Mouse (Mus musculus) stomach, embryonic 15.5 days (tissue): ENCODE data around the gene Pick1. TPM values are rescaled to one million over a fixed set of nuclear protein-coding genes. Genes with fewer than 3 reads are reported as not detected.
A peak's percentile ranks its signal among the peaks of the same experiment; 100 is the strongest.

Experiments
- ATAC-seq: fragments of 200-750 bp; cut with Nextera tagmentation; 2 replicates; pipeline ENCODE4 v1.8.0; 2017; ENCODE audit warnings: low read depth, moderate number of reproducible peaks, moderate TSS enrichment; ENCODE audit not compliant: insufficient read depth, low FRiP score
- H3K27ac ChIP-seq: fragments of 300-500 bp; sonication (generic); 2 replicates; pipeline ENCODE4 v1.5.1; 2015; ENCODE audit warnings: mild to moderate bottlenecking, inconsistent platforms
- H3K27me3 ChIP-seq: fragments of 300-500 bp; sonication (generic); replicated peaks from 2 replicates; pipeline ENCODE4 v1.6.1; 2015; ENCODE audit warnings: inconsistent platforms
- H3K36me3 ChIP-seq: fragments of 300-500 bp; sonication (generic); 2 replicates; pipeline ENCODE4 v1.6.1; 2015; ENCODE audit warnings: inconsistent platforms
- H3K4me1 ChIP-seq: fragments of 300-500 bp; sonication (generic); 2 replicates; pipeline ENCODE4 v1.6.1; 2015; ENCODE audit warnings: inconsistent platforms
- H3K4me2 ChIP-seq: fragments of 300-500 bp; sonication (generic); 2 replicates; pipeline ENCODE4 v1.6.1; 2015; ENCODE audit warnings: mild to moderate bottlenecking, inconsistent platforms
- H3K4me3 ChIP-seq: fragments of 300-500 bp; sonication (generic); replicated peaks from 2 replicates; pipeline ENCODE4 v1.5.1; 2015; ENCODE audit warnings: inconsistent platforms
- H3K9ac ChIP-seq: fragments of 300-500 bp; sonication (generic); 2 replicates; pipeline ENCODE4 v1.6.1; 2015; ENCODE audit warnings: inconsistent platforms
- H3K9me3 ChIP-seq: fragments of 300-500 bp; sonication (generic); 2 replicates; pipeline ENCODE4 v1.6.1; 2016; ENCODE audit warnings: inconsistent platforms
- WGBS: fragments of 180-500 bp; shearing (Covaris S2); methylation state at CpG from one replicate; pipeline ENCODE4 v1.1.7; 2015; 5-methylcytosine and 5-hydroxymethylcytosine counted together
- polyA plus RNA-seq: library from polyadenylated mRNA; unstranded; fragments of >200 nt; fragmentation: Nextera tagmentation; extraction: Ambion mirVana; gene quantifications from 2 replicates; pipeline ENCODE4 v1.2.1, GENCODE M21; 2015

The Pick1 gene
- polyA plus RNA-seq, 1 experiment from 2014 or later: 47.6 TPM

- H3K4me1 ChIP-seq: peaks cover 10% of the 10 kb centered on the region; the same call in 1 of the 2 replicates
- no peaks in the 10 kb centered on the region for H3K9me3 ChIP-seq
- no peak overlapping the region for H3K9ac ChIP-seq
- no peak for ATAC-seq
- H3K27ac ChIP-seq: no peak overlapping the region
- no peak overlapping the region for H3K4me2 ChIP-seq
- no peaks in the 10 kb centered on the region for H3K27me3 ChIP-seq
- WGBS: 26% methylated on average over 6 of the region's 6 CpGs
- H3K36me3 ChIP-seq: no peaks in the 10 kb centered on the region
- no peak overlapping the region for H3K4me3 ChIP-seq
These were observed 51.2 kb downstream of the Pick1 start for GRCm38 (mm10) chr15:79280209-79280608.

- Histone ChIP-seq H3K36me3 (no peaks in the 10 kb centered on the region), H3K4me1 (peaks cover 14% of the 10 kb centered on the region; the same call in 1 of the 2 replicates), H3K4me2 (no peak overlapping the region), H3K9me3 (no peaks in the 10 kb centered on the region), H3K27me3 (no peaks in the 10 kb centered on the region), H3K9ac (no peak overlapping the region), H3K27ac (peak overlapping the region; percentile 69), H3K4me3 (no peak overlapping the region)
- WGBS: 54% methylated on average over 5 of the region's 5 CpGs
- peak; percentile 5; the same call in 1 of the 2 replicates for ATAC-seq
These were observed 51.9 kb downstream of the Pick1 start for GRCm38 (mm10) chr15:79280850-79281249.

- Histone ChIP-seq H3K27me3 (no peaks in the 10 kb centered on the region), H3K9ac (no peak overlapping the region), H3K4me3 (no peak overlapping the region), H3K27ac (peak overlapping the region; percentile 69), H3K9me3 (no peaks in the 10 kb centered on the region), H3K4me2 (no peak overlapping the region), H3K4me1 (peaks cover 15% of the 10 kb centered on the region; the same call in 1 of the 2 replicates), H3K36me3 (no peaks in the 10 kb centered on the region)
- WGBS: 64% methylated on average over 1 of the region's 1 CpGs
- ATAC-seq: peak; percentile 81
These were observed 52.4 kb downstream of the Pick1 start for GRCm38 (mm10) chr15:79281389-79281788.

GRCm38 (mm10) chr15:79282434-79282833, 53.5 kb downstream of the Pick1 start:
- H3K4me1 ChIP-seq: peaks cover 15% of the 10 kb centered on the region; the same call in 1 of the 2 replicates
- H3K9ac ChIP-seq: no peak overlapping the region
- H3K27ac ChIP-seq: peak overlapping the region; percentile 69; the same call in 1 of the 2 replicates

GRCm38 (mm10) chr15:79283371-79283770, 54.4 kb downstream of the Pick1 start:
- no peak overlapping the region for H3K4me2 ChIP-seq
- H3K27me3 ChIP-seq: no peaks in the 10 kb centered on the region
- ATAC-seq: no peak
- H3K9me3 ChIP-seq: no peaks in the 10 kb centered on the region
- 79% methylated on average over 4 of the region's 4 CpGs for WGBS
- no peaks in the 10 kb centered on the region for H3K36me3 ChIP-seq
- peak overlapping the region; percentile 69; the same call in 1 of the 2 replicates for H3K27ac ChIP-seq
- no peak overlapping the region for H3K4me3 ChIP-seq
- H3K9ac ChIP-seq: no peak overlapping the region
- H3K4me1 ChIP-seq: peaks cover 15% of the 10 kb centered on the region; the same call in 1 of the 2 replicates

More at GRCm38 (mm10) chr15:79282434-79282833, 53.5 kb downstream of the Pick1 start:
- no peaks in the 10 kb centered on the region for H3K36me3 ChIP-seq
- H3K27me3 ChIP-seq: no peaks in the 10 kb centered on the region
- H3K4me2 ChIP-seq: no peak overlapping the region
- H3K4me3 ChIP-seq: no peak overlapping the region
- peak; percentile 25; the same call in 1 of the 2 replicates for ATAC-seq
- 58% methylated on average over 5 of the region's 5 CpGs for WGBS
- H3K9me3 ChIP-seq: no peaks in the 10 kb centered on the region

- Histone ChIP-seq H3K36me3 (no peaks in the 10 kb centered on the region), H3K4me1 (peaks cover 15% of the 10 kb centered on the region; the same call in 1 of the 2 replicates), H3K9me3 (no peaks in the 10 kb centered on the region), H3K27ac (no peak within 1 kb of the TSS; the same call in 1 of the 2 replicates), H3K27me3 (no peaks in the 10 kb centered on the region), H3K4me3 (no peak within 1 kb of the TSS; the same call in 1 of the 2 replicates), H3K4me2 (0 out of 2 replicates have a peak within 1 kb of the TSS, but pooled peaks have one; percentile 24), H3K9ac (no peak within 1 kb of the TSS)
- peak; percentile 61 for ATAC-seq
- 47% methylated on average over 10 of the region's 10 CpGs for WGBS
These were observed 56.4 kb downstream of the Pick1 start, which contains the start of gene Baiap2l2 for GRCm38 (mm10) chr15:79285399-79285798. Gene Baiap2l2, minus strand, starts transcription at chr15:79285537.

GRCm38 (mm10) chr15:79286141-79286540, 57.2 kb downstream of the Pick1 start:
- H3K27me3 ChIP-seq: no peaks in the 10 kb centered on the region
- no peak overlapping the region for H3K4me2 ChIP-seq
- no peaks in the 10 kb centered on the region for H3K36me3 ChIP-seq
- H3K4me1 ChIP-seq: 0 out of 2 replicates have a peak, but pooled peaks cover 9% of the 10 kb centered on the region
- no peak overlapping the region for H3K9ac ChIP-seq
- H3K27ac ChIP-seq: no peak overlapping the region; the same call in 1 of the 2 replicates
- no peak for ATAC-seq
- H3K9me3 ChIP-seq: no peaks in the 10 kb centered on the region
- H3K4me3 ChIP-seq: no peak overlapping the region
- WGBS: 82% methylated on average over 7 of the region's 7 CpGs

- WGBS: 93% methylated on average over 7 of the region's 7 CpGs
- no peak overlapping the region for H3K4me2 ChIP-seq
- H3K36me3 ChIP-seq: no peaks in the 10 kb centered on the region
- 0 out of 2 replicates have a peak, but pooled peaks cover 5% of the 10 kb centered on the region for H3K4me1 ChIP-seq
- ATAC-seq: no peak
- no peak overlapping the region for H3K9ac ChIP-seq
- H3K27me3 ChIP-seq: no peaks in the 10 kb centered on the region
- H3K9me3 ChIP-seq: no peaks in the 10 kb centered on the region
- H3K27ac ChIP-seq: no peak overlapping the region
- H3K4me3 ChIP-seq: no peak overlapping the region
These were observed 58.1 kb downstream of the Pick1 start for GRCm38 (mm10) chr15:79287091-79287490.

GRCm38 (mm10) chr15:79288387-79288786, 59.4 kb downstream of the Pick1 start:
- no peak for ATAC-seq
- Histone ChIP-seq H3K4me1 (0 out of 2 replicates have a peak, but pooled peaks cover 5% of the 10 kb centered on the region), H3K4me3 (no peak overlapping the region), H3K36me3 (no peaks in the 10 kb centered on the region), H3K9me3 (no peaks in the 10 kb centered on the region), H3K9ac (no peak overlapping the region), H3K27ac (no peak overlapping the region), H3K4me2 (no peak overlapping the region), H3K27me3 (no peaks in the 10 kb centered on the region)
- 80% methylated on average over 3 of the region's 3 CpGs for WGBS

- no peak for ATAC-seq
- 78% methylated on average over 12 of the region's 12 CpGs for WGBS
These were observed 60.5 kb downstream of the Pick1 start for GRCm38 (mm10) chr15:79289441-79289840.

GRCm38 (mm10) chr15:79290340-79290739, 61.4 kb downstream of the Pick1 start:
- H3K27me3 ChIP-seq: no peaks in the 10 kb centered on the region
- H3K4me1 ChIP-seq: 0 out of 2 replicates have a peak, but pooled peaks cover 5% of the 10 kb centered on the region
- WGBS: 78% methylated on average over 3 of the region's 3 CpGs
- no peaks in the 10 kb centered on the region for H3K36me3 ChIP-seq
- no peaks in the 10 kb centered on the region for H3K9me3 ChIP-seq
- H3K4me2 ChIP-seq: no peak overlapping the region
- no peak for ATAC-seq
- H3K4me3 ChIP-seq: no peak overlapping the region
- H3K9ac ChIP-seq: no peak overlapping the region
- no peak overlapping the region for H3K27ac ChIP-seq

More at GRCm38 (mm10) chr15:79289441-79289840, 60.5 kb downstream of the Pick1 start:
- no peak overlapping the region for H3K4me3 ChIP-seq
- 0 out of 2 replicates have a peak, but pooled peaks cover 5% of the 10 kb centered on the region for H3K4me1 ChIP-seq
- H3K9ac ChIP-seq: no peak overlapping the region
- no peaks in the 10 kb centered on the region for H3K36me3 ChIP-seq
- H3K27ac ChIP-seq: no peak overlapping the region
- H3K9me3 ChIP-seq: no peaks in the 10 kb centered on the region
- no peak overlapping the region for H3K4me2 ChIP-seq
- H3K27me3 ChIP-seq: no peaks in the 10 kb centered on the region

- no peaks in the 10 kb centered on the region for H3K4me1 ChIP-seq
- H3K27me3 ChIP-seq: no peaks in the 10 kb centered on the region
- no peak for ATAC-seq
These were observed 63.8 kb downstream of the Pick1 start for GRCm38 (mm10) chr15:79292779-79293178.

More at GRCm38 (mm10) chr15:79292779-79293178, 63.8 kb downstream of the Pick1 start:
- 81% methylated on average over 9 of the region's 9 CpGs for WGBS
- H3K4me2 ChIP-seq: no peak overlapping the region
- no peaks in the 10 kb centered on the region for H3K9me3 ChIP-seq
- no peak overlapping the region for H3K4me3 ChIP-seq
- no peak overlapping the region for H3K9ac ChIP-seq
- no peak overlapping the region for H3K27ac ChIP-seq
- H3K36me3 ChIP-seq: no peaks in the 10 kb centered on the region
